Mouse (Mus musculus): ENCODE measurements at regions not wholly inside any gene's neighbourhood (a gene's known extent, or its start where the extent isn't known, plus 50 kb on each side); places are given as distances from the start of the nearest gene placed in this dataset.

DNA sequence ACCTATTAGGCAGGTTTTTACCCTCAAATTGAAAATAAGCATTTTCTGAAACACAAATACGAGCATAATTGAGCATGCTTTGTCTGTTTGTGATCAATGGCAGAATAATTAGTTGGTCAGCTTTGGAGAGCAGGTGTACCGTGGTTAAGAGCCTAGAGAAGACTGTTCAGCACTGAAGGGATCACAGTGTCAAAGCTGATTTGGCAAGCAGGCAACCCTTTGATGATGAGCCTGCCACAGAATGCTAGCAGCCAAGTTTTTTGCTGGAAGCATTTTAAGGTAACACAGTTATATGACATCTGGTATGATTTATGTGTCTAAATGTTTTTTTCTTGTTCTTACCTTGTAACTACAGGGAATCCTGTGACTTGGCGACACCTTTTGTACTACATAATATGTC lies 75.5 kb upstream of the Tll1 start:
- no peak for TF ChIP-seq CTCF (IDR thresholded peaks at IDR 0.05; ENCODE audit: low read depth)
- no peak for TF ChIP-seq EP300 (IDR thresholded peaks at IDR 0.05; ENCODE audit: low read depth)
